ENCODE assay signal across 8 mouse cellular contexts in the genomic region with DNA sequence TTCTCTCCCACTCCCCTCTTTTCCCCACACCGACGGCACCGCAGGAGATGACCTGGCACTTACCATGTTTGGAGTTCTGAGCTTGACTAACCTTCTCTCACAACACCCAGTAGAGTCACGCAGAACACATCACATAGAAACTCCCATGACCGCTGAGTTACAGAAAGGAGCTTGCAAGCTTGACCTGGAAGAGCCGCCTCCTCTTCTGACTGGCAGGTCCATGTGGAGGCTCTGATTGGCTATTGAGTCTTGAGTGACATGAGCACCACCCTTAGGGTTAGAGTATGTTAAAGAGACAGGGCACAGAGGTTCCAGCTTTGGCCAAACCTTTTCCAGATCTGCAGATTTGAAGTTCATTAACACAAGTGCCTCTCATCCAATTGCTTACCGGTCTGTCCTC. TPM values are rescaled to one million over a fixed set of nuclear protein-coding genes. Genes with fewer than 3 reads are reported as not detected.
DNase-seq lines count a peak whose midpoint lies in the region; ATAC-seq and TF ChIP-seq lines count a peak whose summit lies in the region.
"Not testable (repeated sequence)": the region's sequence is repeated elsewhere in the genome, so short reads cannot be mapped to it uniquely, and the experiment has no call there.

A gene (minus strand): TSS at position 153 of the 400 bp plus-strand sequence.

- H3K27ac ChIP-seq in ES-Bruce4 (ENCODE audit: insufficient read depth, low read length); hindbrain, embryonic 12.5 days; lung, embryonic 16.5 days (ENCODE audit: low read length); thymus, adult 2 months (ENCODE audit: control insufficient read depth, insufficient read depth, low read length): not testable (repeated sequence)

- H3K4me3 ChIP-seq in ES-Bruce4 (ENCODE audit: low read depth, low read length) = peak within 1 kb of the TSS; percentile 82
- H3K4me3 ChIP-seq in hindbrain, embryonic 12.5 days = peak within 1 kb of the TSS; percentile 45
- H3K4me3 ChIP-seq in lung, embryonic 16.5 days (ENCODE audit: low read length) = peak within 1 kb of the TSS; percentile 50
- peak within 1 kb of the TSS; percentile 65 for H3K4me3 ChIP-seq in thymus, adult 2 months (ENCODE audit: control insufficient read depth, insufficient read depth, low read length)

- not testable (repeated sequence) for ATAC-seq in hindbrain, embryonic 12.5 days (ENCODE audit: low FRiP score); lung, embryonic 16.5 days (ENCODE audit: low read depth)

- not testable (repeated sequence) for H3K36me3 ChIP-seq in ES-Bruce4 (ENCODE audit: control insufficient read depth, insufficient read depth, low read length, poor library complexity, severe bottlenecking); hindbrain, embryonic 12.5 days; lung, embryonic 16.5 days (ENCODE audit: control insufficient read depth, insufficient read depth, low read length); thymus, adult 2 months (ENCODE audit: control insufficient read depth, insufficient read depth, low read length)

- not testable (repeated sequence) for H3K4me1 ChIP-seq in ES-Bruce4 (ENCODE audit: control insufficient read depth, insufficient read depth, low read length); hindbrain, embryonic 12.5 days; lung, embryonic 16.5 days (replicated peaks; ENCODE audit: control insufficient read depth, insufficient read depth, low read length); thymus, adult 2 months (replicated peaks; ENCODE audit: control insufficient read depth, insufficient read depth, low read length)

- TF ChIP-seq POLR2A in ES-Bruce4 (IDR thresholded peaks at IDR 0.05; ENCODE audit: insufficient read depth, low read length); thymus, adult 2 months (IDR thresholded peaks at IDR 0.05; ENCODE audit: control insufficient read depth, extremely low read depth, insufficient read depth, low read length, poor library complexity): not testable (repeated sequence)

- H3K4me2 ChIP-seq in hindbrain, embryonic 12.5 days (replicated peaks) = peak within 1 kb of the TSS; percentile 52
- peak within 1 kb of the TSS; percentile 32; the same call in 1 of the 2 replicates for H3K4me2 ChIP-seq in lung, embryonic 16.5 days (ENCODE audit: low read depth, low read length)

- peak; percentile 82 to 87 for DNase-seq in cerebellum, adult 18-20 months
- peak; percentile 77 to 87 for DNase-seq in frontal cortex, postnatal 14 days (ENCODE audit: low spot score in 2 of 2)
- peak; percentile 69 to 77 for DNase-seq in layer of hippocampus, postnatal 10 days (ENCODE audit: low spot score in 2 of 2)
- DNase-seq in ovary, adult 18-20 months (ENCODE audit: low spot score) = peak; percentile 88
- peak; percentile 76 for DNase-seq in thymus, adult 2 months

- 0% methylated on average over 4 of the region's 7 CpGs for WGBS in hindbrain, embryonic 12.5 days
- WGBS in lung, embryonic 16.5 days = 0% methylated on average over 4 of the region's 7 CpGs
- 0% methylated on average over 5 of the region's 7 CpGs for WGBS in thymus, adult 2 months

- not testable (repeated sequence) for H3K9me3 ChIP-seq in ES-Bruce4 (replicated peaks; ENCODE audit: control insufficient read depth, insufficient read depth, low read length, poor library complexity, severe bottlenecking); hindbrain, embryonic 12.5 days (replicated peaks); lung, embryonic 16.5 days (ENCODE audit: control insufficient read depth, low read length)

- H3K9ac ChIP-seq in ES-Bruce4 (ENCODE audit: low read depth, poor library complexity, severe bottlenecking) = not testable (repeated sequence)
- peak within 1 kb of the TSS; percentile 53 for H3K9ac ChIP-seq in hindbrain, embryonic 12.5 days
- H3K9ac ChIP-seq in lung, embryonic 16.5 days (ENCODE audit: low read length) = peak within 1 kb of the TSS; percentile 53; the same call in 1 of the 2 replicates

- not testable (repeated sequence) for TF ChIP-seq EP300 in ES-Bruce4 (IDR thresholded peaks at IDR 0.05; ENCODE audit: insufficient read depth, low read depth, low read length)

- not testable (repeated sequence) for TF ChIP-seq CTCF in ES-Bruce4 (IDR thresholded peaks at IDR 0.05; ENCODE audit: low read depth, low read length); thymus, adult 2 months (IDR thresholded peaks at IDR 0.05; ENCODE audit: borderline replicate concordance, control insufficient read depth, extremely low read depth, insufficient read depth, low read length, poor library complexity)

- H3K27me3 ChIP-seq in ES-Bruce4 (ENCODE audit: control insufficient read depth, insufficient read depth, low read length, poor library complexity, severe bottlenecking); hindbrain, embryonic 12.5 days; lung, embryonic 16.5 days (ENCODE audit: control insufficient read depth, insufficient read depth, low read depth, low read length); thymus, adult 2 months (ENCODE audit: control insufficient read depth, insufficient read depth, low read length): not testable (repeated sequence)

RNA-seq across cellular contexts. Expression of the gene that starts here (rescaled TPM):
- 6.5 and 15.9 TPM in 2 replicates for polyA plus RNA-seq in ES-Bruce4 (2011; ENCODE audit: insufficient read depth, insufficient read length, low read depth, missing spikeins)
- 14.3 and 15.9 TPM in 2 replicates for polyA plus RNA-seq in hindbrain, embryonic 12.5 days (2016; fragmentation: Nextera tagmentation; extraction: Ambion mirVana)
- 10 to 100 TPM; 47.4 to 48.3 TPM for total RNA-seq in layer of hippocampus, postnatal 10 days (2021)
- 19.1 and 20.2 TPM in 2 replicates for polyA plus RNA-seq in lung, embryonic 16.5 days (2015; fragmentation: Nextera tagmentation; extraction: Ambion mirVana)
- 2.0 and 3.5 TPM in 2 replicates for polyA plus RNA-seq in thymus, adult 2 months (2012; rRNA removed)
